Mouse (Mus musculus): Measurements from ENCODE around the gene Scfd2. TPM values are rescaled to one million over a fixed set of nuclear protein-coding genes. Genes with fewer than 3 reads are reported as not detected.

Scfd2 gene
- total and polyA plus RNA-seq, 2 experiments, result 8.5 to 11.5 TPM

- no peak overlapping the region for H3K27ac ChIP-seq (replicated peaks; ENCODE audit: insufficient read depth, low read depth, low read length)
- peaks cover 4% of the 10 kb centered on the region for H3K4me1 ChIP-seq (ENCODE audit: control insufficient read depth, insufficient read depth, low read length)
- 62% methylated on average over 5 of the region's 5 CpGs for WGBS
- no peaks in the 10 kb centered on the region for H3K27me3 ChIP-seq (ENCODE audit: control insufficient read depth, insufficient read depth, low read length)
- no peaks in the 10 kb centered on the region for H3K36me3 ChIP-seq (ENCODE audit: control insufficient read depth, insufficient read depth, low read length)
- H3K4me3 ChIP-seq (ENCODE audit: insufficient read depth, low read depth, low read length), result no peak overlapping the region
- DNase-seq (ENCODE audit: extremely low read depth, low read depth, low spot score), result no peak
- TF ChIP-seq CTCF (IDR thresholded peaks at IDR 0.05; ENCODE audit: low read depth, low read length), result no peak
- TF ChIP-seq POLR2A (IDR thresholded peaks at IDR 0.05; ENCODE audit: extremely low read depth, insufficient read depth, low read length), result no peak
- no peaks in the 10 kb centered on the region for H3K79me2 ChIP-seq (ENCODE audit: control insufficient read depth, insufficient read depth, low read length)
- no peak overlapping the region for H3K9ac ChIP-seq (ENCODE audit: low read depth, low read length)
Observed at GRCm38 (mm10) chr5:74300931-74301330, 230.6 kb downstream of the Scfd2 start.

GRCm38 (mm10) chr5:74300140-74300539, 231.4 kb downstream of the Scfd2 start:
- 84% methylated on average over 4 of the region's 4 CpGs for WGBS
- Histone ChIP-seq H3K27me3 (ENCODE audit: control insufficient read depth, insufficient read depth, low read length) (no peaks in the 10 kb centered on the region), H3K36me3 (ENCODE audit: control insufficient read depth, insufficient read depth, low read length) (no peaks in the 10 kb centered on the region), H3K4me3 (ENCODE audit: insufficient read depth, low read depth, low read length) (no peak overlapping the region), H3K27ac (replicated peaks; ENCODE audit: insufficient read depth, low read depth, low read length) (no peak overlapping the region), H3K9ac (ENCODE audit: low read depth, low read length) (no peak overlapping the region), H3K79me2 (ENCODE audit: control insufficient read depth, insufficient read depth, low read length) (no peaks in the 10 kb centered on the region), H3K4me1 (ENCODE audit: control insufficient read depth, insufficient read depth, low read length) (peaks cover 4% of the 10 kb centered on the region)
- no peak for DNase-seq (ENCODE audit: extremely low read depth, low read depth, low spot score)
- TF ChIP-seq CTCF (IDR thresholded peaks at IDR 0.05; ENCODE audit: low read depth, low read length) (no peak), POLR2A (IDR thresholded peaks at IDR 0.05; ENCODE audit: extremely low read depth, insufficient read depth, low read length) (no peak)

- Histone ChIP-seq H3K27me3 (ENCODE audit: control insufficient read depth, insufficient read depth, low read length) (no peaks in the 10 kb centered on the region), H3K79me2 (ENCODE audit: control insufficient read depth, insufficient read depth, low read length) (no peaks in the 10 kb centered on the region), H3K36me3 (ENCODE audit: control insufficient read depth, insufficient read depth, low read length) (no peaks in the 10 kb centered on the region), H3K4me3 (ENCODE audit: insufficient read depth, low read depth, low read length) (no peak overlapping the region), H3K27ac (replicated peaks; ENCODE audit: insufficient read depth, low read depth, low read length) (no peak overlapping the region), H3K9ac (ENCODE audit: low read depth, low read length) (no peak overlapping the region), H3K4me1 (ENCODE audit: control insufficient read depth, insufficient read depth, low read length) (no peaks in the 10 kb centered on the region)
- no peak for DNase-seq (ENCODE audit: extremely low read depth, low read depth, low spot score)
- TF ChIP-seq POLR2A (IDR thresholded peaks at IDR 0.05; ENCODE audit: extremely low read depth, insufficient read depth, low read length) (no peak), CTCF (IDR thresholded peaks at IDR 0.05; ENCODE audit: low read depth, low read length) (peak; percentile 61)
- 88% methylated on average over 5 of the region's 5 CpGs for WGBS
Observed at GRCm38 (mm10) chr5:74297113-74297512, 234.4 kb downstream of the Scfd2 start.

GRCm38 (mm10) chr5:74296096-74296495, 235.5 kb downstream of the Scfd2 start:
- H3K27me3 ChIP-seq (ENCODE audit: control insufficient read depth, insufficient read depth, low read length), result no peaks in the 10 kb centered on the region
- no peaks in the 10 kb centered on the region for H3K36me3 ChIP-seq (ENCODE audit: control insufficient read depth, insufficient read depth, low read length)
- WGBS, result 92% methylated on average over 5 of the region's 5 CpGs
- no peak for TF ChIP-seq CTCF (IDR thresholded peaks at IDR 0.05; ENCODE audit: low read depth, low read length)
- no peak for TF ChIP-seq POLR2A (IDR thresholded peaks at IDR 0.05; ENCODE audit: extremely low read depth, insufficient read depth, low read length)
- no peaks in the 10 kb centered on the region for H3K4me1 ChIP-seq (ENCODE audit: control insufficient read depth, insufficient read depth, low read length)
- H3K79me2 ChIP-seq (ENCODE audit: control insufficient read depth, insufficient read depth, low read length), result no peaks in the 10 kb centered on the region
- no peak overlapping the region for H3K9ac ChIP-seq (ENCODE audit: low read depth, low read length)
- no peak overlapping the region for H3K4me3 ChIP-seq (ENCODE audit: insufficient read depth, low read depth, low read length)
- DNase-seq (ENCODE audit: extremely low read depth, low read depth, low spot score), result no peak
- H3K27ac ChIP-seq (replicated peaks; ENCODE audit: insufficient read depth, low read depth, low read length), result no peak overlapping the region

GRCm38 (mm10) chr5:74293513-74293912, 238.0 kb downstream of the Scfd2 start:
- Histone ChIP-seq H3K4me1 (ENCODE audit: control insufficient read depth, insufficient read depth, low read length) (no peaks in the 10 kb centered on the region), H3K36me3 (ENCODE audit: control insufficient read depth, insufficient read depth, low read length) (no peaks in the 10 kb centered on the region), H3K27me3 (ENCODE audit: control insufficient read depth, insufficient read depth, low read length) (no peaks in the 10 kb centered on the region), H3K9ac (ENCODE audit: low read depth, low read length) (no peak overlapping the region), H3K79me2 (ENCODE audit: control insufficient read depth, insufficient read depth, low read length) (no peaks in the 10 kb centered on the region), H3K4me3 (ENCODE audit: insufficient read depth, low read depth, low read length) (no peak overlapping the region), H3K27ac (replicated peaks; ENCODE audit: insufficient read depth, low read depth, low read length) (no peak overlapping the region)
- no peak for DNase-seq (ENCODE audit: extremely low read depth, low read depth, low spot score)
- 90% methylated on average over 5 of the region's 5 CpGs for WGBS
- TF ChIP-seq POLR2A (IDR thresholded peaks at IDR 0.05; ENCODE audit: extremely low read depth, insufficient read depth, low read length), result no peak
- TF ChIP-seq CTCF (IDR thresholded peaks at IDR 0.05; ENCODE audit: low read depth, low read length), result no peak

GRCm38 (mm10) chr5:74292050-74292449, 239.5 kb downstream of the Scfd2 start:
- TF ChIP-seq POLR2A (IDR thresholded peaks at IDR 0.05; ENCODE audit: extremely low read depth, insufficient read depth, low read length) (no peak), CTCF (IDR thresholded peaks at IDR 0.05; ENCODE audit: low read depth, low read length) (peak; percentile 32)
- 90% methylated on average over 2 of the region's 2 CpGs for WGBS
- Histone ChIP-seq H3K4me1 (ENCODE audit: control insufficient read depth, insufficient read depth, low read length) (no peaks in the 10 kb centered on the region), H3K79me2 (ENCODE audit: control insufficient read depth, insufficient read depth, low read length) (no peaks in the 10 kb centered on the region), H3K4me3 (ENCODE audit: insufficient read depth, low read depth, low read length) (no peak overlapping the region), H3K27me3 (ENCODE audit: control insufficient read depth, insufficient read depth, low read length) (no peaks in the 10 kb centered on the region), H3K27ac (replicated peaks; ENCODE audit: insufficient read depth, low read depth, low read length) (no peak overlapping the region), H3K9ac (ENCODE audit: low read depth, low read length) (no peak overlapping the region), H3K36me3 (ENCODE audit: control insufficient read depth, insufficient read depth, low read length) (no peaks in the 10 kb centered on the region)
- no peak for DNase-seq (ENCODE audit: extremely low read depth, low read depth, low spot score)

Measured in liver, adult 2 months (tissue).